Mouse (Mus musculus): ENCODE data around the gene Ccdc106. TPM values are rescaled to one million over a fixed set of nuclear protein-coding genes. Genes with fewer than 3 reads are reported as not detected.

Ccdc106 gene
- total and polyA plus RNA-seq, 2 experiments, result 0.28 to 0.35 TPM

DNA sequence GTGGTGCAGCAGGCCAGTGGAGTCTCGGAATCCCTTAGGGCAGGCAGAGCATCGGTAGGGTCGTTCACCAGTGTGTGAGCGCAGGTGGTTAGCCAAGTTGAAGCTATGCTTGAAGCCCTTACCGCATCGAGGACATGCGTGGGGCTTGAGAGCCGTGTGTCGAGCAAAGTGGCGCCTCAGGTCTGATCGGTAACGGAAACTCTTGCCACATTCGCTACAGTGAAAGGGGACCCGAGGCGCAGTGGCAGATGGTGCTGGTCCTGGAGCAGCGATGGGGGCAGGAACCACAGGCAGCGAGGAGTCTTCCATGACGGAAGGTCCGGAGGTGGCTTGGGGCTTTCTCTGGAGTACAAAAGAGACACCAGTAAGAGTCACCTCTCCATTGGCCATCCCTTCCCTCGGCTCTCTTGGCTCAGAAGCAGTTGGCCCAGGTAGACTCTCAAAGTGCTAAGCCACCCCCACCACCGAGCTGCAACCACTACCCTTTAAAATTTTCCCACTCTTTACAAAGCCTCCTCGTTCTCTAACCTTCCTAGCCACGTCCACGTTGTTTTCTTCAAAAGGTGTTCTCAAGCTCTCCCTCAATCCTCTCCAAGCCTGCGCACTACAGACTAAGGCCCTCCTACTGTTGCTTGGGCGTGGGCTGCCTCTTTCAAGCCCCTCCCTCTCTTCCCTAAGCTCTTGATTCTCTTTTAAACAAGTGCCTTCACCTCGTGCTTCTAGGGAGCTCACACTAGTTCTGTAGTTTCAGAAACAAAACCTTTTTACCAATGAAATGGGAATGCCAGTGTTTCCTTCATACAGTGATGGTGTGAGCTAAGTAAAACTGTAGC lies 7.5 kb upstream of the Ccdc106 start:
- H3K27me3 ChIP-seq (ENCODE audit: control insufficient read depth, insufficient read depth, low read length), result no peaks in the 10 kb centered on the region
- H3K27ac ChIP-seq (replicated peaks; ENCODE audit: insufficient read depth, low read depth, low read length), result no peak overlapping the region
- DNase-seq (ENCODE audit: extremely low read depth, low read depth, low spot score), result no peak
- TF ChIP-seq CTCF (IDR thresholded peaks at IDR 0.05; ENCODE audit: low read depth, low read length) (no peak), POLR2A (IDR thresholded peaks at IDR 0.05; ENCODE audit: extremely low read depth, insufficient read depth, low read length) (no peak)
- no peak overlapping the region for H3K9ac ChIP-seq (ENCODE audit: low read depth, low read length)
- H3K79me2 ChIP-seq (ENCODE audit: control insufficient read depth, insufficient read depth, low read length), result peaks cover 2% of the 10 kb centered on the region; the same call in 1 of the 2 replicates
- H3K36me3 ChIP-seq (ENCODE audit: control insufficient read depth, insufficient read depth, low read length), result peaks cover 28% of the 10 kb centered on the region
- WGBS, result 94% methylated on average over 27 of the region's 27 CpGs
- no peaks in the 10 kb centered on the region for H3K4me1 ChIP-seq (ENCODE audit: control insufficient read depth, insufficient read depth, low read length)
- H3K4me3 ChIP-seq (ENCODE audit: insufficient read depth, low read depth, low read length), result no peak overlapping the region

DNA sequence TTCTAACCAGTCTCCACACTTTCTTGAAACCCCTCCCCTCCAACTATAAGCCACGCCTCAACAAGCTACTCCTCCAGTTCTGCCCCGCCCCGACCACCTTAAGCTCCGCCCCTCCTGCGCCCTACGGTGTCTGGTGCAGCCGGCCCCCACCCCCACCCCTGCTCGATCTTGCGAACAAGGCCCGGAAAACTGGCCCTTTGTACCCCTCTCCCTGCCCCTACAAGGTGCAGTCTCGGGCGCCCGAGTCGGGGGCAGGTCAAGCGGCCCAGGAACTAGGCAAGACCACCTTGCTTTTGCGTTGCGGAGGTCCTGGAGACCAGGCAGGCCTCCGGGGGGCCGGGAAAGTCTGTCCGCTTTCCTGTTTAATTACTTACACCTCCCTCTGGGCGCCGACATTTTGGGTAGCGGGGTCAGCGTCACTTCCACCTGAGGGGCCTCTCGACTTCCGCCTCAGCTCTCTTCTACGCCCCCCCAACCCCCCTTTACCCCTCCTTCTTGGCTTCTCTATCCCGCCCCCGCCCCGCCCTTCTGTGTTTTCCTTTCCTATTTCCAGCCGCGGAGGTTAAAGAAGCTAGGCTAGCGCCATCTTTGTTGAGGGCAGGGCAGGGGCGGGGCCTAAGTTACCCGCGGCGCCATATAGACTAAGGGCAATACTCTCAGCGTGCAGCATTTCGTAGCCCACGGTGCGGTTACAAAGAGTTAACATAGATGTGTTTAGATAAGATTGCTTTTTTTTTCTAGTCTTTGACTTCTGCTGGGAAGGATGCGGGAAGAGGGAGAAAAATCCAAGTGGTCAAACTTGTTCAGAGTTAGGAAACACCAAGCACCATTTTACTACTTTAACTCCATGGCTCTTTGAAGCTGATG lies 5.9 kb upstream of the Ccdc106 start, which contains the start of the genes Zfp524 and Fiz1:
Gene Zfp524, plus strand, starts transcription at position 165 of the 867 bp plus-strand sequence.
Gene Fiz1, minus strand, starts transcription at position 447 of the 867 bp plus-strand sequence.
- Histone ChIP-seq H3K79me2 (ENCODE audit: control insufficient read depth, insufficient read depth, low read length) (peaks cover 2% of the 10 kb centered on the region; the same call in 1 of the 2 replicates), H3K4me3 (ENCODE audit: insufficient read depth, low read depth, low read length) (peak within 1 kb of the TSS; percentile 99), H3K36me3 (ENCODE audit: control insufficient read depth, insufficient read depth, low read length) (peaks cover 12% of the 10 kb centered on the region), H3K9ac (ENCODE audit: low read depth, low read length) (peak within 1 kb of the TSS; percentile 98), H3K4me1 (ENCODE audit: control insufficient read depth, insufficient read depth, low read length) (peaks cover 1% of the 10 kb centered on the region; the same call in 1 of the 2 replicates), H3K27me3 (ENCODE audit: control insufficient read depth, insufficient read depth, low read length) (no peaks in the 10 kb centered on the region), H3K27ac (replicated peaks; ENCODE audit: insufficient read depth, low read depth, low read length) (peak within 1 kb of the TSS; percentile 99)
- peak; percentile 87 for DNase-seq (ENCODE audit: extremely low read depth, low read depth, low spot score)
- peak; percentile 32; the same call in 1 of the 2 replicates for TF ChIP-seq POLR2A (IDR thresholded peaks at IDR 0.05; ENCODE audit: extremely low read depth, insufficient read depth, low read length)
- no peak for TF ChIP-seq CTCF (IDR thresholded peaks at IDR 0.05; ENCODE audit: low read depth, low read length)
- WGBS, result under 1% methylated on average over 42 of the region's 42 CpGs

DNA sequence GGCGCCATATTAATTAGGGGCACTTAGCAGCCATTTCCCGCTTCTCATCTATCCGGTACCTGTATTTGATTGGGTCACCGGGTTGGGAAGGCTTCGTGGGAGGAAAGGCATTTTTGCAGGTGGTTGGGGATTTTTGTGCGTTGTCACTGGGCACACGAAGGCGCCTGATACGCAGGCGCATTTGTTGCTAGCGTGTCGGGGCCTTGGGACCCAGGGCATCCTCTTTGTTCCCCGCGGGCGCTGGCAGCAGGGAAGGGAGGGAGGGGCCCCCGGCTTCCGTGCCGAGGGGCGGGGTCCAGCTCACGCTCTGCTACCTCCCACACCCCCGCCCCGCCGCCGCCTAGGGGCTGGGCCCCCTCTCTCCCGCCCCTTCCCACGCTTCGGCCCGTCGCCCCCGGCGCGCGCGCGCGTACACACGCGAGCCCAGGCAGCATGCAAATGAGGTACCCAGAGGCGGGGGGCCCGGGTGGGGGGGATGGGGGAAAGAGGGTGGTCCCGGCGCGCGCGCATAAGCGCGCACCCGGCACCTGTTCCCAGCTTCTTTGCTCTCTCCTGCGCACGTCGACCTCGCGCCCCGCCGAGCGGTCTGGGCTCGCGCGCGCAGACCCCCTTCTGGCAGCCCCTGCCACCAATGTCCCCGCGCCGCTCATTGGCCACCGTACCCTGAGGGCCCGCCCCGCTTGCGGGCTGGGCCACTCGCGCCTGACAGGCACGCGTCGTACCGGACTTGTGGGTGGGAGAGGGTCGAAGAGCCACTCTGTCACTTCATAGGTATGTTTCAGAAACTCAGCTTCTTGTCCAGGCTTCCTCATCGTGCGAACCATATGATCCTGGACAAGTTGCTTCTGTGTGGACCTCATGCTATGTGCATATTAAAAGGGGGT lies 5.0 kb upstream of the Ccdc106 start, which contains the start of gene Gm44973:
Gene Gm44973, plus strand, starts transcription at position 379 of the 884 bp plus-strand sequence.
- H3K4me3 ChIP-seq (ENCODE audit: insufficient read depth, low read depth, low read length), result peak within 1 kb of the TSS; percentile 99
- H3K79me2 ChIP-seq (ENCODE audit: control insufficient read depth, insufficient read depth, low read length), result peaks cover 2% of the 10 kb centered on the region; the same call in 1 of the 2 replicates
- peaks cover 7% of the 10 kb centered on the region; the same call in 1 of the 2 replicates for H3K36me3 ChIP-seq (ENCODE audit: control insufficient read depth, insufficient read depth, low read length)
- H3K27me3 ChIP-seq (ENCODE audit: control insufficient read depth, insufficient read depth, low read length), result no peaks in the 10 kb centered on the region
- peak within 1 kb of the TSS; percentile 98 for H3K9ac ChIP-seq (ENCODE audit: low read depth, low read length)
- TF ChIP-seq POLR2A (IDR thresholded peaks at IDR 0.05; ENCODE audit: extremely low read depth, insufficient read depth, low read length), result 0 out of 2 replicates have a peak, but pooled peaks have one; percentile 7
- TF ChIP-seq CTCF (IDR thresholded peaks at IDR 0.05; ENCODE audit: low read depth, low read length), result no peak
- peak; percentile 90 for DNase-seq (ENCODE audit: extremely low read depth, low read depth, low spot score)
- H3K27ac ChIP-seq (replicated peaks; ENCODE audit: insufficient read depth, low read depth, low read length), result peak within 1 kb of the TSS; percentile 99
- peaks cover 3% of the 10 kb centered on the region; the same call in 1 of the 2 replicates for H3K4me1 ChIP-seq (ENCODE audit: control insufficient read depth, insufficient read depth, low read length)
- under 1% methylated on average over 73 of the region's 76 CpGs for WGBS

DNA sequence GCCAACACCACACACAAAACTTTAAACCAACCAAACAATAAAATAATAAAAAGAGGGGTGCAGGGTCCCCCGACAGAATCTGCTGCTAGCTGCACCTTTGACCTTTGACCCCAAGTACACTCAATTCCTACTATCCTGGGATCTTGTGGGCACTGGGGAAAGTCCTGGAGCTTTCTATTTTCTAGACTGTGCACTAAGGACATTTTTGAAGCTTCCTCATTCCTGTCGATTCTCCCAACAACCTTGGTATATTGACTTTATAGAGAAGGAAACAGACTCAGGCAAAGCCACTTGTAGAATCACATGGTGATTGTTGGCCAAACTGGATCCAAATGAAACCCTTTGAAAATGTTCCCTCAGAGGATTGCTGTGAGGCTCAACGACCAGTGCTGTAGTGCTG lies 4.3 kb upstream of the Ccdc106 start:
- peaks cover 2% of the 10 kb centered on the region; the same call in 1 of the 2 replicates for H3K79me2 ChIP-seq (ENCODE audit: control insufficient read depth, insufficient read depth, low read length)
- peak overlapping the region; percentile 84 for H3K27ac ChIP-seq (replicated peaks; ENCODE audit: insufficient read depth, low read depth, low read length)
- peak overlapping the region; percentile 99; the same call in 1 of the 2 replicates for H3K4me3 ChIP-seq (ENCODE audit: insufficient read depth, low read depth, low read length)
- peaks cover 3% of the 10 kb centered on the region; the same call in 1 of the 2 replicates for H3K4me1 ChIP-seq (ENCODE audit: control insufficient read depth, insufficient read depth, low read length)
- peaks cover 7% of the 10 kb centered on the region; the same call in 1 of the 2 replicates for H3K36me3 ChIP-seq (ENCODE audit: control insufficient read depth, insufficient read depth, low read length)
- WGBS, result 19% methylated on average over 3 of the region's 3 CpGs
- peak overlapping the region; percentile 79; the same call in 1 of the 2 replicates for H3K9ac ChIP-seq (ENCODE audit: low read depth, low read length)
- H3K27me3 ChIP-seq (ENCODE audit: control insufficient read depth, insufficient read depth, low read length), result no peaks in the 10 kb centered on the region
- DNase-seq (ENCODE audit: extremely low read depth, low read depth, low spot score), result peak; percentile 51
- TF ChIP-seq CTCF (IDR thresholded peaks at IDR 0.05; ENCODE audit: low read depth, low read length) (no peak), POLR2A (IDR thresholded peaks at IDR 0.05; ENCODE audit: extremely low read depth, insufficient read depth, low read length) (no peak)
